Mouse (Mus musculus): ENCODE results near the gene Nedd4.

GRCm38 (mm10) chr9:72662691-72663533 lies 766 bp downstream of the Nedd4 start:
- TF ChIP-seq CTCF (IDR thresholded peaks at IDR 0.05; ENCODE audit: control insufficient read depth, insufficient read depth, insufficient replicate concordance, low read depth, low read length), result no peak
- TF ChIP-seq POLR2A (IDR thresholded peaks at IDR 0.05; ENCODE audit: control insufficient read depth, low read depth, low read length), result peak; percentile 59
